Mouse (Mus musculus) Patski (cell line): Measurements from ENCODE around the gene Srgap1. TPM values are rescaled to one million over a fixed set of nuclear protein-coding genes. Genes with fewer than 3 reads are reported as not detected.

Source experiments
- ATAC-seq: fragments of 100-300 bp; one replicate; pipeline ENCODE4 v1.8.0; 2021
- CTCF ChIA-PET: fragments of 350-600 bp; sonication (Branson Sonifier 250); formaldehyde crosslinking; loops from one replicate; lab custom pipeline; 2022; ENCODE audit warnings: inconsistent platforms; lab: Charles Lee
- POLR2A ChIA-PET: fragments of 350-600 bp; sonication (Branson Sonifier 250); formaldehyde crosslinking; loops from one replicate; lab custom pipeline; 2022; ENCODE audit warnings: antibody characterized with exemption, inconsistent platforms; lab: Charles Lee
- DNase-seq: peaks from one replicate; pipeline ENCODE4 v3.0.0-alpha.2; 2011; ENCODE audit warnings: low read depth, low spot score
- H3K27me3 ChIP-seq: fragments of 371-371 bp; one replicate; pipeline ENCODE4 v1.5.1; 2021
- CTCF ChIP-seq: fragments of 100-300 bp; IDR thresholded peaks from one replicate; pipeline ENCODE4 v1.5.1; 2021
- in situ Hi-C: fragments of 300-500 bp; cut with MboI; formaldehyde crosslinking; loops from 3 replicates; pipeline ENCODE4 v1.11.1; 2018; ENCODE audit warnings: low pct_unique_long_range_greater_than_20kb, mixed read lengths
- polyA plus RNA-seq: library from polyadenylated mRNA; unstranded; gene quantifications from one replicate; pipeline ENCODE4 v1.2.3, GENCODE M21; 2021

The Srgap1 gene
- polyA plus RNA-seq, 1 experiment from 2014 or later: 17.4 TPM

GRCm38 (mm10) chr10:121805933-121806341 is 241.2 kb downstream of the Srgap1 start:
- H3K27me3 ChIP-seq: no peaks in the 10 kb centered on the region
- no peak for ATAC-seq
- DNase-seq: no peak
- TF ChIP-seq CTCF: no peak
- ChIA-PET CTCF (interaction anchor here (0.7 to 1.7 kb wide), 2 partner anchors 11 to 16 kb away, joined by 3 to 4 read pairs; no protein-coding TSS in a partner anchor), POLR2A (no interaction called here)
- in situ Hi-C loops: no loop called here

DNA sequence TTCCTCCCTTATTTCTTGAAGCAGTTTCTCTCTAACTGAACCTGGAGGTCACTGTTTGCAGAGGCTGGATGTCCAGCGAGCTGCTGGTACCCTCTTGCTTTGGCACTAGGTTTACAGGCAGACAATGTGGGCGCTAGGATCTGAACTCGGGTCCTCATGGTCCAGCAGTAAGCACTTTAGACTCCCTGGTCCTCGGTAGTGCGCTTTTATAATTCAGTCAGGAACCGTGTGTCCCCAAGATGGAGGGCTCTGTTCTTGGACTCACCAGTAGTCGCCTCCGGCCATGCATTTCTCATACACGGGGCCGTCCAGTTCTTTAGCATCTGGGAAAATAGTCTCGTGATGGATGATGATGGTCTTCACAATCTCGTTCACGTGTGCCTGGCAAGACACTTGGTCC is 242.6 kb downstream of the Srgap1 start:
- ATAC-seq: no peak
- ChIA-PET POLR2A (no interaction called here), CTCF (interaction anchor here (1.1 kb wide), 1 partner anchor 93 kb away, joined by 3 read pairs; no protein-coding TSS in a partner anchor)
- DNase-seq: no peak
- in situ Hi-C loops: no loop called here
- TF ChIP-seq CTCF: no peak
- no peaks in the 10 kb centered on the region for H3K27me3 ChIP-seq

GRCm38 (mm10) chr10:121800041-121800440 is 247.1 kb downstream of the Srgap1 start:
- in situ Hi-C loops: no loop called here
- H3K27me3 ChIP-seq: no peaks in the 10 kb centered on the region
- ATAC-seq (no peak), DNase-seq (no peak)
- no peak for TF ChIP-seq CTCF
- POLR2A ChIA-PET: no interaction called here
- CTCF ChIA-PET: no interaction called here

DNA sequence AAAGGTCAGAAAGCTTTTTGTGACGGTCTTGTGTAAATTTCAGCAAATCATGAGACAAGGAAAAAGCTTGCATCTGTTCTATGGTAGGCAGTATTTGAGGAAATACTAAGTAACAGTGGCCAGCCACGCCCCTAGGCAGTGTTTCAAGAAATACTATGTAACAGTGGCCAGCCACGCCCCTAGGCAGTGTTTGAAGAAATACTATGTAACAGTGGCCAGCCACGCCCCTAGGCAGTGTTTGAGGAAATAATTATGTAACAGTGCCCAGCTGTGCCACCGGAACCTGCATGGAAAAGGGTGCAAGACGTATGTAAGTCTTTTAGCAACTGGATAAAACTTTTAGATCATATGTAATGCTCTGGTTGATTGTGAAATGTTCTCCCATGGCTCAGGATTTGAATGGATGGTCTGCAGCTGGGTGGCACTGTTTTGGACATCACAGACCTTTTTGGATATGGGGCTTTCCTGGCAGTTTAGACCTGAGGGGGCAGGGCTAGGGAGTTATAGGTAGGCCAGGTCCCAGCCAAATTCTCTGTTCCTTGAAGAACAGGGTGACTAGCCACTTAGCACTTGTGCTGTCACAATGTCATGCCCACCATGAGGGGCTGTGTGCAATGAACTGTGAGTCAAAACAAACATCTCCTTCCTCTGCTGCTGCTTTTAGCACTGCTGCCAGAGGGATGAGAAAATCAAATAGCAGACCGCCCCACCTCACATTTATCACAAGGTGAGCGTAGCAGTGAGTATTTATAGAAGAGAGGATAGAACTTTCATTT is 250.9 kb downstream of the Srgap1 start:
- DNase-seq (no peak), ATAC-seq (no peak)
- CTCF ChIA-PET: no interaction called here
- in situ Hi-C loops: no loop called here
- POLR2A ChIA-PET: no interaction called here
- no peak for TF ChIP-seq CTCF
- no peaks in the 10 kb centered on the region for H3K27me3 ChIP-seq

DNA sequence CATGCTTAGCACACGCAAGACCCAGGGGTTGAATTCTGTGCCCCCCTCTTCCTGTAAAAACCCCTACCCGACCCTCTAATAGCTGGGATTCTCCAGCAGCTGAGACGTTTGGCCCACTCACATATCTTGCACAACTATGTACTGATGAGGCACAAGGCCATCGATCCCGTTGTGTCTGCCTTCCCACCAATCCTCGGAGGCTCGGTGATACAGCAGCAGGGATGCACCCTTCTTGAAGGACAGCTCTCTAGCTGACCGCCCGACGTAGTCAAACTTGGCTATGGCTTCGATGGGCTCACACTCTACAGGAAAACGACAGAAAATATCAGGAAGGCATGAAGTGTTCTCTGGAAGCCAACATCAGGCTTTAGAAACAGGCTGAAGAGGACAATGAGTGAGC is 252.6 kb downstream of the Srgap1 start:
- ChIA-PET POLR2A (no interaction called here), CTCF (no interaction called here)
- no peak for TF ChIP-seq CTCF
- in situ Hi-C loops: no loop called here
- no peak for DNase-seq
- H3K27me3 ChIP-seq: no peaks in the 10 kb centered on the region
- no peak for ATAC-seq

DNA sequence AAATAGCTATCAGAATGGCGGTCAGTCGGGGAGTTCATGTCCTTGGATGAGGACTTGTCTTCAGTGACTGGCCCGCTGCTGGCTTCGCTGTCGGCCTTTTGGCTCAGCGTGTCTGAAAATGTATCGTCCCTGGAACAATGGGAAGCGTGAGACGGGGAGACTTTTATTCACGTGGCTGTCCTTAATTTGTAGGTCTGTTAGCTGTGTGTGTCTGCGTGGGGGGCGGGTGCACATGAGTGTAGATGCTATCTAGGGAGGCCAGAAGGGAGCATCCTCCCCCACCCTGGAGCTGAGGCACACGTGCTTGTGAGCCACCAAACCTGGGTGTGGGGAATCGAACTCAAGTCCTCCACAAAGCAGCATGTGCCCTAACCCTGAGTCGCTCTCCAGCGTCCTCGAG is 254.5 kb downstream of the Srgap1 start:
- CTCF ChIA-PET: interaction anchor here (2.0 kb wide), 1 partner anchor 23 kb away, joined by 4 read pairs; no protein-coding TSS in a partner anchor
- POLR2A ChIA-PET: no interaction called here
- TF ChIP-seq CTCF: no peak
- ATAC-seq (no peak), DNase-seq (no peak)
- in situ Hi-C loops: no loop called here
- H3K27me3 ChIP-seq: no peaks in the 10 kb centered on the region

GRCm38 (mm10) chr10:121790078-121790477 is 257.0 kb downstream of the Srgap1 start:
- in situ Hi-C loops: no loop called here
- CTCF ChIA-PET: interaction anchor here (2.0 kb wide), 1 partner anchor 16 kb away, joined by 4 read pairs; no protein-coding TSS in a partner anchor

GRCm38 (mm10) chr10:121788536-121788935 is 258.6 kb downstream of the Srgap1 start:
- CTCF ChIA-PET: no interaction called here
- no peak for DNase-seq

More at GRCm38 (mm10) chr10:121790078-121790477, 257.0 kb downstream of the Srgap1 start:
- TF ChIP-seq CTCF: no peak
- ATAC-seq (no peak), DNase-seq (no peak)
- POLR2A ChIA-PET: interaction anchor here (1.0 kb wide), 1 partner anchor 31 kb away, joined by 4 read pairs; no protein-coding TSS in a partner anchor
- H3K27me3 ChIP-seq: no peaks in the 10 kb centered on the region

DNA sequence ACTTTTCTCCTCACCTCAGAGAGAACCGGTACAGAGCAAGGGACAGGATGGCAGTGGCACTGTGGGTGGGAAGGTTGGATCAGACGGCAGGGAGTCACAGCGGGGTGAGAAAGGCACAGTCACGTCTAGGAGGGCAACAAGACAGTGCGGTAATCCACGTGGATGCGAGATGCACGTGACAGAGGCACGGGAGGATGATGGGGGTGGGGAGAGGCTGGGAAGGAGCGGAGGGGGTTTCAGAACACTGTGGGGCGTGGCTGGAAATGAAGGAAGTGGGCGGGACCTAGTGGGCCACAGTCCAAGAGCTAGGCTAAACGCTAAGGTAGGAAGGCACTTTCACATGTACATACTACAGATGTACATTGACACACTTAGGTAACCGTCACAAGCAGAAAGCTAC is 266.0 kb downstream of the Srgap1 start:
- TF ChIP-seq CTCF: no peak
- in situ Hi-C loops: no loop called here
- DNase-seq (no peak), ATAC-seq (no peak)
- H3K27me3 ChIP-seq: no peaks in the 10 kb centered on the region
- ChIA-PET CTCF (no interaction called here), POLR2A (no interaction called here)

More at GRCm38 (mm10) chr10:121788536-121788935, 258.6 kb downstream of the Srgap1 start:
- H3K27me3 ChIP-seq: no peaks in the 10 kb centered on the region
- POLR2A ChIA-PET: no interaction called here
- no peak for TF ChIP-seq CTCF
- in situ Hi-C loops: no loop called here
- no peak for ATAC-seq

GRCm38 (mm10) chr10:121775990-121776389 is 271.1 kb downstream of the Srgap1 start:
- ChIA-PET CTCF (no interaction called here), POLR2A (no interaction called here)
- DNase-seq (no peak), ATAC-seq (no peak)
- no peak for TF ChIP-seq CTCF
- in situ Hi-C loops: no loop called here
- no peaks in the 10 kb centered on the region for H3K27me3 ChIP-seq

- no peaks in the 10 kb centered on the region for H3K27me3 ChIP-seq
- in situ Hi-C loops: no loop called here
- CTCF ChIA-PET: no interaction called here
- ATAC-seq: no peak
- TF ChIP-seq CTCF: no peak
- POLR2A ChIA-PET: no interaction called here
- no peak for DNase-seq
These were observed 273.3 kb downstream of the Srgap1 start for GRCm38 (mm10) chr10:121773813-121774212.
